Mouse (Mus musculus) embryonic fibroblast, embryonic 13.5 days (primary cell): ENCODE measurements around the gene Amotl2.

Experiments used
- CTCF ChIP-seq: IDR thresholded peaks from 2 replicates; pipeline ENCODE4 v1.5.1; 2011; ENCODE audit warnings: mild to moderate bottlenecking, control low read depth, low read length, moderate library complexity, borderline replicate concordance; ENCODE audit not compliant: insufficient read depth
- POLR2A ChIP-seq: IDR thresholded peaks from 2 replicates; pipeline ENCODE4 v1.6.1; 2011; ENCODE audit warnings: low read depth, mild to moderate bottlenecking, control low read depth, low read length, moderate library complexity

DNA sequence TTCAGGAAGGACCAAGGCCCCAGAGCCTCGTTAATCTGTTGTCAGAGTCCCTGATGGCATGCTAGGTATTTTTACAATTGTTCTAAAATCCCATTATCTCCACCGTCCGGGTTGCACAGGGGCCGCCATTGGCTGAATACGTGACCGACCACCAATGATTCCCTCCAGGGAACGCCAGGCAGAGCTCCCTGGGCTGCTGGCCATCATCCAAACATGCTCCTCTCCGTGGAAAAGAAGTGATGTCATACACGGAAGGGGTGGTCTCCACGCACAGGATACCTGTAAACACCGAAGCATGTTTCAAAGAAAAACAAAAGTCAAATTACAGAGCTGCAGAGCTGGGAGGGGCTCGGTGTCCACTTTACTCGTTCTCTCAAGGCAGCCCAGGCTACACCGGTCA is 39.9 kb downstream of the Amotl2 start:
- TF ChIP-seq CTCF (no peak), POLR2A (no peak)
